Comparison of ENCODE assay signal across 9 mouse cellular contexts in genomic region chr11:107573061-107573692, GRCm38 (mm10). TPM values are rescaled to one million over a fixed set of nuclear protein-coding genes. Genes with fewer than 3 reads are reported as not detected.
A peak's percentile ranks its signal among the peaks of the same experiment; 100 is the strongest.
DNase-seq lines count a peak whose midpoint lies in the region; ATAC-seq and TF ChIP-seq lines count a peak whose summit lies in the region.
"Had no signal": no experiment of that assay in that cellular context is flagged by ENCODE, and none has a peak within 500 bp of the region (broad histone marks: within the 10 kb centered on the region; RNA-seq: fewer than 3 reads in every experiment).

No protein-coding gene starts in this region.

- no peak overlapping the region for H3K27ac ChIP-seq in lung, postnatal 0 days (ENCODE audit: low read length)
- no peak overlapping the region for H3K27ac ChIP-seq in forebrain, embryonic 15.5 days (replicated peaks)
- H3K27ac ChIP-seq: limb, embryonic 13.5 days had no signal

- H3K4me3 ChIP-seq in lung, postnatal 0 days (ENCODE audit: low read depth, low read length) = no peak overlapping the region
- H3K4me3 ChIP-seq in forebrain, embryonic 15.5 days = no peak overlapping the region
- H3K4me3 ChIP-seq: limb, embryonic 13.5 days had no signal

- peaks cover 5% of the 10 kb centered on the region; the same call in 1 of the 2 replicates for H3K36me3 ChIP-seq in lung, postnatal 0 days (ENCODE audit: insufficient read depth, low read length)
- H3K36me3 ChIP-seq in forebrain, embryonic 15.5 days = peaks cover 29% of the 10 kb centered on the region

- TF ChIP-seq CTCF in lung, postnatal 0 days (IDR thresholded peaks at IDR 0.05) = peak; percentile 23; the same call in 1 of the 2 replicates

- peaks cover 12% of the 10 kb centered on the region; the same call in 1 of the 2 replicates for H3K4me1 ChIP-seq in lung, postnatal 0 days (ENCODE audit: insufficient read depth, low read depth, low read length)
- no peaks in the 10 kb centered on the region for H3K4me1 ChIP-seq in forebrain, embryonic 15.5 days

- H3K4me2 ChIP-seq in lung, postnatal 0 days (replicated peaks; ENCODE audit: low read depth, low read length) = no peak overlapping the region
- no peak overlapping the region for H3K4me2 ChIP-seq in forebrain, embryonic 15.5 days (replicated peaks)
- H3K4me2 ChIP-seq: limb, embryonic 13.5 days had no signal

- WGBS in lung, postnatal 0 days = 37% methylated on average over 11 of the region's 11 CpGs
- WGBS in forebrain, embryonic 15.5 days = 84% methylated on average over 11 of the region's 11 CpGs

- DNase-seq in cerebellum, postnatal 14 days = peak; percentile 20 to 23
- DNase-seq in cerebellum, adult 11-12 months = no peak
- DNase-seq in adrenal gland, postnatal 14 days = peak; percentile 85
- DNase-seq in kidney, adult 18-20 months = peak; percentile 65
- DNase-seq in lung, postnatal 0 days (ENCODE audit: low spot score) = peak; percentile 56
- peak; percentile 28 for DNase-seq in yolk sac, embryonic 10.5 days (ENCODE audit: low spot score)

- H3K9me3 ChIP-seq in lung, postnatal 0 days (ENCODE audit: low read length) = no peaks in the 10 kb centered on the region
- no peaks in the 10 kb centered on the region for H3K9me3 ChIP-seq in forebrain, embryonic 15.5 days
- H3K9me3 ChIP-seq: limb, embryonic 13.5 days had no signal

- ATAC-seq in lung, postnatal 0 days = peak; percentile 63
- ATAC-seq in activated CD4-positive, CD25-positive, alpha-beta regulatory T cell, adult 4 months = no peak
- ATAC-seq in forebrain, embryonic 15.5 days (replicated peaks) = no peak

- no peak overlapping the region for H3K9ac ChIP-seq in lung, postnatal 0 days (replicated peaks; ENCODE audit: low read depth)
- H3K9ac ChIP-seq in forebrain, embryonic 15.5 days (replicated peaks) = no peak overlapping the region
- H3K9ac ChIP-seq: limb, embryonic 13.5 days had no signal

- no peak for TF ChIP-seq EP300 in lung, postnatal 0 days (IDR thresholded peaks at IDR 0.05)

- H3K27me3 ChIP-seq in lung, postnatal 0 days (replicated peaks; ENCODE audit: insufficient read depth, low read length) = no peaks in the 10 kb centered on the region
- no peaks in the 10 kb centered on the region for H3K27me3 ChIP-seq in forebrain, embryonic 15.5 days
- H3K27me3 ChIP-seq: limb, embryonic 13.5 days had no signal

RNA-seq across cellular contexts. Expression of gene Helz, which starts 25.4 kb away (rescaled TPM):
- 30.1 and 30.3 TPM in 2 replicates for total RNA-seq in adrenal gland, postnatal 14 days (2021)
- 8.4 and 9.9 TPM in 2 replicates for polyA plus RNA-seq in lung, postnatal 0 days (2015; fragmentation: Nextera tagmentation; extraction: Ambion mirVana)
- polyA plus RNA-seq in activated CD4-positive, CD25-positive, alpha-beta regulatory T cell, adult 4 months (2017; shearing (Covaris generic)) = 10 to 100 TPM; 23.9 to 30.6 TPM
- 18.7 and 19.4 TPM in 2 replicates for polyA plus RNA-seq in forebrain, embryonic 15.5 days (2015; fragmentation: Nextera tagmentation; extraction: Ambion mirVana)
